Mouse (Mus musculus) gastrocnemius, adult 2 months (tissue): ENCODE results near the gene Tmem131l. TPM values are rescaled to one million over a fixed set of nuclear protein-coding genes. Genes with fewer than 3 reads are reported as not detected.

ENCODE experiments used
- DNase-seq: peaks from one replicate; pipeline ENCODE4 v3.0.0; 2022
- H3K27ac ChIP-seq: fragments of 200-600 bp; 2 replicates; pipeline ENCODE4 v1.8.1; 2022; ENCODE audit warnings: mild to moderate bottlenecking
- H3K4me3 ChIP-seq: fragments of 200-600 bp; 2 replicates; pipeline ENCODE4 v1.8.1; 2022; ENCODE audit warnings: mild to moderate bottlenecking, moderate library complexity
- CTCF ChIP-seq: fragments of 200-600 bp; IDR thresholded peaks from 2 replicates; pipeline ENCODE4 v1.8.1; 2022; ENCODE audit warnings: antibody characterized with exemption, mild to moderate bottlenecking, moderate library complexity
- intact Hi-C: fragments of 180-260 bp; cut with DNase I; formaldehyde crosslinking; loops from one replicate; pipeline ENCODE4 v1.15.1; 2025
- total RNA-seq, 2 experiments: library from RNA; stranded (reverse); gene quantifications; 2 replicates each; pipeline ENCODE4 v1.2.3; 2021

Tmem131l gene
- total RNA-seq, 2 experiments from 2014 or later, result 12.0 to 17.4 TPM

DNA sequence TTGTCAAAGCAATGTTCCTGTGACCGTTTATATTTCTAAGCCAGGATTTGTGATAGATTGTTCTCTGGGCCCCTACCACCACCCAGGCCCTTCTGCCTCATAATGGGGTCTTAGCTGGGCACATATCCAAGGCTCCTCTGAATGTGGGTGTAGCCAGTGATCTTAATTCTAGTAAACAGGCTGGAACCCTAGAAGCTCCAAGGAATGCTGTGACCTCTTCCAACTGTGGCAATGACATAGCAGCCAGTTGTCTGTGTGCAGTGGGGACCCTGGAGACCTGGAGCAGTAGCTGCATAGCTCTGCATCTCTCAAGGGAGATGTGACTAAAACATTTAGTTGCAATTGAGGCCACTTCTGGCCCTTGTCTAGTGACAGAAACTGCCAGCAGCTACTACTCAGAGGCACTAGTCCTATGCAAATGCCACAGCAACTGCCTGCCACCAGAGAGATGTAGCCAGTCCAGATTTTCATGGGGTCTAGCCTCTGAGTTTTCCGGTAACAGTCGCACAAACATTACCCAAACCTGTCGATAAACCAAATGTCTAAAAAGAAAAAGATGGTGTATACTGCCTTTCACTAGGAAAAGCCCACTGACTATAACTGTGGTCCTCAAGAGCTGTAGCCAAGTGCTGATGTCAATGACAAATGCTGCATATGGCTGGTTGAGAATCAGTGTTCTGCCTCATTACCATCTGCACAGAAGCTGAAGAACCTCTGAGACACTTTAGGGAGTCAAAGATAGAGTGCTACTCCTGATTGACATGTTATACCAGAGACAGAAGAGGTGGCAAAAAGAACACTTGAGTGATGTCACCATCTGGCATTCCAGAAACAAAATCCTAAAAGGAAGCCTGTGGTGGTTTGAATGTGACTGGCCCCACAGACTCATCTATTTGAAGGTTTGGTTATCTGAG lies 61.2 kb downstream of the Tmem131l start:
- TF ChIP-seq CTCF, result no peak
- intact Hi-C loops, result no loop called here
- Histone ChIP-seq H3K4me3 (no peak overlapping the region), H3K27ac (peak overlapping the region; percentile 46; the same call in 1 of the 2 replicates)
- no peak for DNase-seq

DNA sequence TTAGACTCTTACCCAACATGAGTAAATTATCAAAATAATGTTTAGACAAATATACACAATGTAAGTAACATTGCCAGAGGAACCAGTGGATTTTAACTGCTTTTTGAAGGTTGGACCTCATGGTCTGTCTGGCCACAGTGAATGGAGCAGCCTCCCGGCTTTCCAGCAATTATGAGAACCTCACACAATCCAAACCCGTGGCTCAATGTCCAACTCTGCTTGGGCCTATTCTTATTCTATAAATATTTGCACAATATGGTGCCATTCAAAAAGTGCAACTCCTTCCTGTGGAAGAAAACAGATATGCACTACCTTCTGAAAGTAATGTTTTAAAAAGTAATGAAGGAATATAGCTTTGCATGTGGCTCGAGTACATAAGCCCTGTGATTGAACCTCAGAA lies 62.2 kb downstream of the Tmem131l start:
- no peak for TF ChIP-seq CTCF
- Histone ChIP-seq H3K27ac (peak overlapping the region; percentile 46; the same call in 1 of the 2 replicates), H3K4me3 (no peak overlapping the region)
- DNase-seq, result no peak
- intact Hi-C loops, result no loop called here

DNA sequence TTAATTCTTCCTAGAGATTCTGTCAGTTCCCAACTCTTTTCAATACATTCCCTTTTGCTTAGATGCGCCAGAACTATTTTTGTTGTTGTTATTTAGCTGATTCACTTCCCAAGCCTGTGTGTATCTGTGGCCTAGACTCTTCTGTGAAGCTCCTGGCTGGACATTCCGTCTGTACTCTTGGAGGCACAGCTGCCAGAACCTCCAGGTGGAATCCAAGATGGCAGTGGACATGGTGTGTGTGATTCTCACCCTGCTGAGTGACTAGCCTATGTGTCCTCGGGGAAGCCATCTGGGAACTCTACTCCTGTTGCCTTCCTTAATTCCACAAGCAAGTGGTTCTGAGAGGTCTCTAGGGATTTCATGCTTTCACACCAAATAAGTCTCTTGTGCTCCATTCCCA lies 63.8 kb downstream of the Tmem131l start:
- no peak for DNase-seq
- no peak overlapping the region; the same call in 1 of the 2 replicates for H3K27ac ChIP-seq
- H3K4me3 ChIP-seq, result no peak overlapping the region
- intact Hi-C loops, result no loop called here
- no peak for TF ChIP-seq CTCF

DNA sequence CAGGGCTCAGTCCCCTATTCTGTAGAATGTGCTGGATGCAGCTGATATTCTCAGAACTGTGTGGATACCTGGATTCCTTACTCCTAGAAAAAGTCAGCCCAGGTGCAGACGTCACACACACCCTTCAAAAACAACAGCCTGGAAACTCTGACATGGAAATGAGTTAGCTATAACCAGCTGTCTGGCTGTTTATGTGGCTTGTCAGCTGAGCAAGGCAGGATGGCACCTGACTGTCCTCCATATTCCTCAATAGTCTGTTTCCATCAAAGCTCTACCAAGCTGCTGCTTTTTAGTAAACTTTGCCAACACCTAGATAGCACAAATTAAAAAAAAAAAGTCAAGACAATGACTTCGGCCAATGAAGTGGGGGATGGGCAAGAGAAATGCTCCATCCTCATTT lies 66.6 kb downstream of the Tmem131l start:
- intact Hi-C loops, result no loop called here
- Histone ChIP-seq H3K4me3 (no peak overlapping the region), H3K27ac (no peak overlapping the region)
- no peak for DNase-seq
- no peak for TF ChIP-seq CTCF

DNA sequence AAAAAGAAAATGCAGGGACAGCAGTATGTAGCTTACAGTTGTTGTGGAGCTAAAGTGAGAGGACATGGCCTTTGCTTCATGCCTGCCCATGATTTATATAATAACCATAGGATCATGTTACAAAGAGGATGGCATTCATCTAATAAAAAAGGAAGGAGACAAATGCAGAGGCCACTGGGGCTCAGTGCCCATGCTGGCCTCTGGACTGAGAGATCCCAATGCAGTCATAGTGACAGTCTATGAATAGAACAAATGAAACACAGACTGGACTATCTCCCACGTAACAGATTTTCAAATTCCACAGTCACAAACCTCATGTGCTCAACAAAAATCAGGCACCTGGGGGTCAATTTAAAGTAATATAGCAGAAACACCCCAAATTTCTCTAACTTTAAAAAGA lies 69.3 kb downstream of the Tmem131l start:
- intact Hi-C loops, result loop anchor here (2.0 kb wide), 1 partner anchor 22 kb away; no protein-coding TSS in a partner anchor
- no peak overlapping the region for H3K4me3 ChIP-seq
- no peak for TF ChIP-seq CTCF
- peak; percentile 63 for DNase-seq
- peak overlapping the region; percentile 88 for H3K27ac ChIP-seq

DNA sequence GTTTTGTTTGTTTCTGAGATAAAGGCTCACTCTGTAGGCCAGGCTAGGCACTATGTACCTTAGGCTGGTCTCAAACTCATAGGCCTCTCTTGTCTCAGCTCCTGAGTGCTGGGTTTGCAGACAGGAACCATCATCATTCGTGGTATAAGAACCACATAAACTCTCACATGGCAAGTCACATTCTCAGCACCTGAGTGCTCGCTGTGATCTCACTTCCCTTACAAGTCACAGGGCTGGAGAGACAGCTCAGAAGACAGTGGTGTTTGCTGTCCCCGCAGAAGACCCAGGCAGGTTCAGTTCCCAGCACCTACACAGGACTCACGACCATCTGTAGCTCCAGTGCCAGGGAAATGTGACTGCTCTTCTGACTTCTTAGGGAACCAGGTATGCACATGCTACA lies 70.9 kb downstream of the Tmem131l start:
- no peak overlapping the region for H3K4me3 ChIP-seq
- intact Hi-C loops, result loop anchor here (5.0 kb wide), 1 partner anchor 73 kb away; the partner anchor contains the start of gene Tmem131l
- DNase-seq, result no peak
- no peak overlapping the region for H3K27ac ChIP-seq
- no peak for TF ChIP-seq CTCF

DNA sequence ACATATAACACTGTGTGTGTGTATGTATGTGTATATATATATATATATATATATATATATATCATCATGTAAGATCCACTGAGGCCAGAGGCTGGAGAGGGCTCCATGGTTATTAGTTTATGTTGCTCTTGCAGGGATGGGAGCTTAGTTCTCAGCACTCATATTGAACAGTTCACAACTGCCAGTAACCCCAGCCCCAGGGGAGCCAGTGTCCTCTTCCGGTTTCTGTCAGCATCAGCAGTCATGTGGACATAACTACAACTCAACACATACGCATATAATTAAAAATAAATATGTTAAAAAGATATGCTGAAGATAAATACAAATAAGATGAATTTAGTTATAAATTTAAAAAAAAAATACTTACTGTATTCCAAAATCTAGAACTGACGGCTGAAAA lies 72.2 kb downstream of the Tmem131l start:
- H3K27ac ChIP-seq, result no peak overlapping the region
- no peak for TF ChIP-seq CTCF
- intact Hi-C loops, result loop anchor here (5.0 kb wide), 1 partner anchor 75 kb away; the partner anchor contains the start of gene Tmem131l

DNA sequence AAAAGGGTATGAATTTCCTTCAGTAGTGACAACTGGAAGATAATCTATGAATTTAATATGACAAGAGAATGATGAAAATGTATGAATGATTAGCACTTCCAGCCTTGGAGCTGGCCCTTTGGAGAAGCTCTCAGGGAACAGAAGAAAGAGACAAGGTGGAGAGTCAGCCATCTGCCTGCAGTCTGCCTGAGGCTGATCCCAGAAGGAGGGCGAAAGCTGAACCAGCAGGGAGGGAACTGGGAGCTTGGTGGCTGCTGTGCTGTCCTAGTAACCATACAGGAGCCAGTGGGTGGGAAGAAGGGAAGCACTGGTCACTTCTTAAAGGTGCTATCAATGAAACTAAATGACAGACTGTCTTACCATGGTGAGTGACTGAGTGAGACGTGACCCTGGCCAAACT lies 74.6 kb downstream of the Tmem131l start:
- peak overlapping the region; percentile 22; the same call in 1 of the 2 replicates for H3K4me3 ChIP-seq
- DNase-seq, result peak; percentile 58
- intact Hi-C loops, result loop anchor here (5.0 kb wide), 1 partner anchor 77 kb away; the partner anchor contains the start of gene Tmem131l
- TF ChIP-seq CTCF, result no peak
- peak overlapping the region; percentile 77 for H3K27ac ChIP-seq

More for the DNA sequence above, 72.2 kb downstream of the Tmem131l start:
- H3K4me3 ChIP-seq, result no peak overlapping the region
- no peak for DNase-seq

DNA sequence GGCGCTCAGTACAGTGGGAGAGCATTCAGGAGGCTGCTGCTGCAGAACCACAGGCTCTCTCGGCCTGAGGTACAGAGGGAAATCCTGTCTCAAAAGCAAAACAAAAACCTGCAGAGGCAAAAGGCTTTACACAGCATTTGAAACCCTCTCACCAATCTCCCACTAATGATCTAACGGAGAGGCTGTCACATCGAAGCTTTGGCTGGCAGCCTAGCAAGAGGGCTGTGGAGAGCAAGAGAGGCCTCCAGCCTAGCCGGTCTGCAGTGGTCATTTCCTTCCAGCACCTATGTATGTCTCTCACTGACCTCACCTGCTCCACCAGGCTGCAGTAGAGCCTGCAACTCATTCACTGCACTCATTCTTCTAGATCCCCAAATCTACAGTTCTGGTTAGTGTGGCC lies 76.3 kb downstream of the Tmem131l start:
- no peak for DNase-seq
- H3K27ac ChIP-seq, result no peak overlapping the region; the same call in 1 of the 2 replicates
- intact Hi-C loops, result loop anchor here (5.0 kb wide), 1 partner anchor 99 kb away; no protein-coding TSS in a partner anchor
- no peak for TF ChIP-seq CTCF
- no peak overlapping the region for H3K4me3 ChIP-seq

DNA sequence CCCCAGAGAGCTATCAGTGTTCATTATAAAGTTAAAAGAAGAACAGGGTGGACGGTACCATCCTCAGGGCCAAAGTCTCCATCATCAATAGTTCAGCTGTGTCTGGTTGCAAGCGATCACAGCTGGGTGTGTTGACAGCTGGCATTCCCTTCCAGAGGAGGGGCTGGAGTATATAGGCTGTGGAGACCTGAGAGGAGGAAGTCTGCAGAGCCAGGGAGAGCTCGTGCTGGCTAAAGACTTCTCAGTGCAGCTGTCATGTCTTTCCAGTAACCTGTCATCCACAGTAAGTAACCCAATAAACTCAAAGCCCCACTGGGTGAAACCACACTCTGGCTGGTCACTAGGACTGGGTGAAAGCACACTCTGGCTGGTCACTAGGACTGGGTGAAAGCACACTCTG lies 77.4 kb downstream of the Tmem131l start:
- TF ChIP-seq CTCF, result no peak
- Histone ChIP-seq H3K27ac (peak overlapping the region; percentile 24; the same call in 1 of the 2 replicates), H3K4me3 (no peak overlapping the region)
- intact Hi-C loops, result loop anchor here (5.0 kb wide), 1 partner anchor 100 kb away; no protein-coding TSS in a partner anchor
- DNase-seq, result peak; percentile 33

DNA sequence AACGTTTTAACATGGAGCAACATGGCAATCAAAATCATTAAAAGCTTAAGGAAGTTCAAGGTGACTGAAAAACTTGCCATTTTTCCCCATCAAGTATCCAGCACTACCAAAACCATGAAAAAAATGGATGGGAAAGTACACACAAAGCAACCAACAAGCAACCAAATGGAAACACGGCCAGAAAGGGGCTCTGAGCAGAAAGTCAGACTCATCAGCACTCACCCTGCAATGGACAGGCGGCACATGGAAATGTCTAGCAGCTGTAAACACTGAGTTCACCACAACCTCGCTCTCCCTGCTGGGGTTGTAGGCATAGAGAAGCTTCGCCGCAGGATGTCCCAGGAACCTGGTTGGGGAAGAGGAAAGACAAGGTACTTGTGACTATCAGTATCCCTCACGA lies 77.9 kb downstream of the Tmem131l start:
- Histone ChIP-seq H3K27ac (no peak overlapping the region), H3K4me3 (no peak overlapping the region)
- DNase-seq, result no peak
- TF ChIP-seq CTCF, result no peak
- intact Hi-C loops, result loop anchor here (5.0 kb wide), 1 partner anchor 100 kb away; no protein-coding TSS in a partner anchor

DNA sequence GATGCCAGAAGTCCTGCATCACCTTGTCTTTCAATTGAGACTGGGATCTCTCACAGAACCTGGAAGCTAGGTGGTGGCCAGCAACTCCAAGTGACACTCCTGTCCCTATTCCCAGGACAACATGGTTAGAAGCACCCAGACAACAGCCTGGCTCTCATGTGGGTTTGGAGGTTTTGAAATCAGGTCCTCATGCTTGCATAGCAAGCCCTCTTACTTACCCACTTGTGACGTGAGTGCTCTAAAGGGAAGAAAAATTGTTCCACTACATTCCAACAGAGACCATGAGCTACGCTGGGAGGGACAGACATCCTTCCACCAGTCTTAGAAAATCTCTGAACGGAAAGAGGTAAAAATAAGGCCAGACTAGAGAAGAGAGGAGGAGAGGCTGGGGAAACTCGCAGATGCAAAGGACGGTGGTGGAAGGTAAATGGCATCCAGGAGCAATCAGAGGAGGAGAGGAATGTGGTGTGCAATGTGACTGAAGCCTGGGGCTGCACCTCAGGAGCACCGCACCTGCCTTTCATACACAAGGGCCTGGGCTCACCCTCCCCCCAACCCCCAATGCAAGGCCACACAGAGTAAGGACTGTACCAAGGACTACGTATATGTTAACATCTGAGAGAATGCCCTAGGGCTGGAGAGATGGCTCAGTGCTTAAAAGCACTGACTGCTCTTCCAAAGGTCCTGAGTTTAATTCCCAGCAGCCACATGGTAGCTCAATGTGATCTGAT lies 80.9 kb downstream of the Tmem131l start:
- Histone ChIP-seq H3K4me3 (no peak overlapping the region), H3K27ac (no peak overlapping the region)
- TF ChIP-seq CTCF, result no peak
- DNase-seq, result no peak
- intact Hi-C loops, result no loop called here
